Mouse (Mus musculus) E14TG2a.4 (cell line): ENCODE measurements around the gene Chmp1a.

Experiments
- CTCF ChIP-seq: conservative IDR thresholded peaks from 2 replicates; pipeline ENCODE4 v1.5.1; 2014; ENCODE audit warnings: low read length
- NANOG ChIP-seq: IDR thresholded peaks from 2 replicates; pipeline ENCODE4 v1.6.1; 2014; ENCODE audit warnings: borderline replicate concordance, low read length, mixed read lengths
- POU5F1 ChIP-seq: IDR thresholded peaks from 2 replicates; pipeline ENCODE4 v1.6.1; 2014; ENCODE audit warnings: low read length, borderline replicate concordance

DNA sequence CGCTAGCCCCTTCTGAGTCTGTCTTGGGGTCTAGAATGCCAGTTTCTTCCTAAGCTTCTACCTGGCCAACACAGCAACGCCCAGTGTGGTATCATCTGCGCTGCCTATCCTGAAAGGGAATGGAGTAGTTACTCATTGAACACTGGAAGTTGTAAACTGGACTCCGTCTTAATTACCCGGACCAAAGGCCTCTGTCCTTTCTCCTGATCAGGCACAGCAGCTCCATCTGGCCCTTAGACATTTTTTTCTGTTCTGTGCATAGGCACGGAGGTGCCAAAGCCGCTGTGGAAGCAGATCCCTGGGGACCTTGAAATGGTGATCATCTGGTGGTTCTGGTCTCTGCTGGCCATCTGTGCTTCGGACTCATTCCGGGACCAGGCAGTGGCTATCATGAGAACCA, 18.8 kb downstream of the Chmp1a start:
- TF ChIP-seq CTCF: no peak
- no peak for TF ChIP-seq NANOG
- no peak for TF ChIP-seq POU5F1
